Mouse (Mus musculus) G1E (cell line): ENCODE results near the gene Clba1. TPM values are rescaled to one million over a fixed set of nuclear protein-coding genes. Genes with fewer than 3 reads are reported as not detected.
"Not testable (repeated sequence)": the region's sequence is repeated elsewhere in the genome, so short reads cannot be mapped to it uniquely, and the experiment has no call there.

Experiments used
- ATAC-seq: 2 replicates; pipeline ENCODE4 v1.8.0; 2016; ENCODE audit warnings: mild to moderate bottlenecking; ENCODE audit not compliant: insufficient number of reproducible peaks, poor library complexity, low FRiP score, severe bottlenecking; ENCODE audit errors: extremely low read depth
- DNase-seq: peaks from one replicate; pipeline ENCODE4 v3.0.0; 2012; ENCODE audit warnings: low spot score
- H3K27me3 ChIP-seq: 2 replicates; pipeline ENCODE4 v1.6.1; 2012; ENCODE audit warnings: mild to moderate bottlenecking, low read length, inconsistent platforms; ENCODE audit not compliant: insufficient read depth
- H3K36me3 ChIP-seq: replicated peaks from 2 replicates; pipeline ENCODE3; 2012; ENCODE audit warnings: mild to moderate bottlenecking, inconsistent platforms
- H3K4me1 ChIP-seq: 2 replicates; pipeline ENCODE4 v1.6.1; 2012; ENCODE audit warnings: low read depth, low read length, inconsistent platforms, mixed read lengths; ENCODE audit not compliant: insufficient read depth
- H3K4me3 ChIP-seq: 2 replicates; pipeline ENCODE4 v1.5.1; 2012; ENCODE audit warnings: low read depth, mild to moderate bottlenecking, inconsistent platforms, low read length, moderate library complexity, mixed read lengths
- H3K9me3 ChIP-seq: replicated peaks from 2 replicates; pipeline ENCODE4 v1.6.1; 2012; ENCODE audit warnings: inconsistent platforms
- CTCF ChIP-seq: IDR thresholded peaks from 2 replicates; pipeline ENCODE4 v1.5.1; 2012; ENCODE audit warnings: low read depth, low read length, inconsistent platforms, mixed read lengths
- GATA1 ChIP-seq: IDR thresholded peaks from 2 replicates; pipeline ENCODE4 v1.6.1; 2012; ENCODE audit warnings: borderline replicate concordance, low read length, inconsistent platforms, mixed read lengths
- GATA2 ChIP-seq: IDR thresholded peaks from 2 replicates; pipeline ENCODE4 v1.6.1; 2012; ENCODE audit warnings: low read depth, low read length, inconsistent platforms, borderline replicate concordance
- POLR2AphosphoS5 ChIP-seq: IDR thresholded peaks from 2 replicates; pipeline ENCODE4 v1.6.1; 2012; ENCODE audit warnings: low read depth, low read length, inconsistent platforms; ENCODE audit not compliant: insufficient replicate concordance
- TAL1 ChIP-seq: conservative IDR thresholded peaks from 2 replicates; pipeline ENCODE4 v1.6.1; 2012; ENCODE audit warnings: low read depth, low read length, inconsistent platforms, mixed read lengths
- polyA plus RNA-seq: library from polyadenylated mRNA; stranded (reverse); fragments of >175 nt; gene quantifications from 2 replicates; pipeline ENCODE4 v1.2.3, GENCODE M21; 2012
- total RNA-seq, 2 experiments: library from RNA; stranded (forward) in 1 of 2; stranded (reverse) in 1 of 2; fragments of 200-1000 nt in 1 of 2; fragments of >200 nt in 1 of 2; fragmentation: Nextera tagmentation in 1 of 2; gene quantifications; 2 replicates each; pipeline ENCODE4 v1.2.3; 2014 to 2017

The Clba1 gene
- total and polyA plus RNA-seq, 3 experiments, result 0.83 to 5.3 (median 1.5) TPM

DNA sequence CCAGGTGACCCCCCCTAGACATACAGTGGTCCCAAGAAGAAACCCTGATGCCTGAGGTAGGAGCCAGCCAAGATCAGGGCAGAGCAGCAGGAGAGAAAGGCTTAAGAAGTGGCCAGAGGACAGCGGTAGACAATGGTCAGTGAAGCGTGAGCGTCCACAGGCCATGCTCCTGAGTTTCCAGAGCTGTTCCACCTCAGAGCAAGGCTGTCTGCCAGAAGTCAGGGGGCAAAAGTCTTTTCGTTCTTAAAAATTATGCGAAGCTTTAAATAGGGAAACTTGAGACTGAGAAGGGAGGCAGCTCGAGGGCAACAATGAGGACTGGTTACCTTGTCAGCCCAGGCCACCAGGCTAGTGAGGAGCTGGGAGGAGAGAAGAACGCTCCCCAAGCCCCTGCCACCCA, 4.6 kb downstream of the Clba1 start:
- Histone ChIP-seq H3K9me3 (no peaks in the 10 kb centered on the region), H3K4me3 (no peak overlapping the region), H3K27me3 (peaks cover 9% of the 10 kb centered on the region), H3K4me1 (peaks cover 32% of the 10 kb centered on the region), H3K36me3 (peaks cover 78% of the 10 kb centered on the region)
- DNase-seq, result no peak
- ATAC-seq, result no peak
- TF ChIP-seq POLR2AphosphoS5 (no peak), CTCF (no peak), GATA2 (no peak), GATA1 (no peak), TAL1 (no peak)

DNA sequence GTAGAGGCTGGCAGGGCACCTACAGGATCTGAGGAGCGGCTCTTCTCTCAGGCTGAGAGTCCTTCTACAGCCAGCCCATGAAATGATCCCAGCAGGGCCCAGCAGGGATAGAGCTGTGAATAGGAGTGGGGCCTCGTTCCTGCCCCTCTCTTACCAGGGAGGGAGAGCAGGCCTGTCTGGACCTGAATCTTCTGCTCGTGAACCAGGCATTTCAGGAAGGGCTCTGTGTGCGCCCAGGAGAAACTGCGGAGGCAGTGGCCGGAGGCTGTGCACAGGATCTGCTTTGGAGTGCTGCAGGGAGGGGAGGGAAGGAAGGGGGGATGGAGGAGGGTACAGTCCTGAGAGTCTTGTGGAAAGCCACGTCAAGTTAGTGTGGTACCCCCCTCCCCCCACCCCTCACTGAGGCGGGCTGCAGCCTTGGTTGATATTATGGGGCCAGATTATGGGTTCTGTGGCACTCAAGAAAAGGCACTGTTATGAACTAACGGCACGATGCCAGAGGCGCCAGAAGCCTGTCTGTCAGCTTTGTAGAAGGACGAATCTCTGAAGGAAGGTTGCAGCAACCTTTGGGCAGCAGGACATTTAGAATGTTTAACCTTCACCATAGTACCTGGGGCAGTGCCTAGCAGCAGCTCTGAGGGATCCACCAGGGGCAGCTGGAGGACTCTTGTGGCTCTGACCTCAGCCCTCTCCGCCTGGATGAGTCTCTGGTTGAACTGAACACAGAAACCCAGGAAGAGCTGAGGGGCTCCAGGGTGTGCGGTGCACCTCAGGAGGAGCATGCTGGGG, 6.1 kb downstream of the Clba1 start:
- Histone ChIP-seq H3K4me3 (no peak overlapping the region), H3K9me3 (no peaks in the 10 kb centered on the region), H3K27me3 (no peaks in the 10 kb centered on the region; the same call in 1 of the 2 replicates), H3K36me3 (peaks cover 93% of the 10 kb centered on the region), H3K4me1 (peaks cover 23% of the 10 kb centered on the region)
- DNase-seq (no peak), ATAC-seq (no peak)
- no peak for TF ChIP-seq POLR2AphosphoS5
- TF ChIP-seq GATA1, result no peak
- TF ChIP-seq CTCF, result no peak
- no peak for TF ChIP-seq TAL1
- no peak for TF ChIP-seq GATA2

DNA sequence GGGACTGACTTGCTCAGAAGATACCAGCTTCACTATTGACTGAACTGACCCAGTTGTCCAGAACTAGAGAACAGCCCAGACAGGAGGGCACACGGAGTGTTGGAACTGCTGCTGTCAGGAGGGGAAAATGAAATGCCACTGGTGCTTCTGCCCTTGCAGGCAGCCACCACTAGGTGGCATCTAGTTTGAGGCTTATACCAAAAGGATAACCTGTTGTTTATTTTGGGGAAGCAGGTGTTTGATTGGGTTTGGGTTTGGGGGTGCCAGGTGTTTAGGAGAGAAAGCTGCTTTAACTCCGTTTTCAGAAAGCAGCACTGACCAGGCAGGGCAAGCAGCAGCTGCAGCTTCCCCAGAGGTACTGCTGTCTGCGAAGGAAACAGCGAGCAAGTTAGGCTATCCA, 7.6 kb downstream of the Clba1 start:
- ATAC-seq (peak; percentile 46; the same call in 1 of the 2 replicates), DNase-seq (peak; percentile 72)
- H3K4me3 ChIP-seq, result no peak overlapping the region
- H3K4me1 ChIP-seq, result peaks cover 24% of the 10 kb centered on the region
- TF ChIP-seq CTCF, result peak; percentile 96
- TF ChIP-seq GATA1, result no peak
- H3K36me3 ChIP-seq, result peaks cover 99% of the 10 kb centered on the region
- H3K27me3 ChIP-seq, result no peaks in the 10 kb centered on the region
- no peaks in the 10 kb centered on the region for H3K9me3 ChIP-seq

DNA sequence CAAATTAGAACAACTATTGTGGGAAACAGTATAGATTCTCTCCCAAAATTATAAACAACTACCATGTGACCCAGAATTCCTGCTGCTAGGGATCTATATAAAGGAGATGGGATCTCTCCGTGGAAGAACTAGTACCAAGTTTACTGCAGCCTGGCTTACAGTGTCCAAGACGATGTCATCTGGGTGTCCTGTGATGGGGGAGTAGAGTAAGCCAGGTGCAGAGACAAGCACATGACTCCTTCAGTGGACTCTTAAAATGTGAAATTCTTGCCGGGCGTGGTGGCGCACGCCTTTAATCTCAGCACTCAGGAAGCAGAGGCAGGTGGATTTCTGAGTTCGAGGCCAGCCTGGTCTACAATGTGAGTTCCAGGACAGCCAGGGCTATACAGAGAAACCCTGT, 8.1 kb downstream of the Clba1 start:
- DNase-seq, H3K9me3 ChIP-seq, H3K27me3 ChIP-seq, H3K4me3 ChIP-seq, ATAC-seq: not testable (repeated sequence)
- H3K36me3 ChIP-seq, result peaks cover 99% of the 10 kb centered on the region
- peaks cover 30% of the 10 kb centered on the region for H3K4me1 ChIP-seq

DNA sequence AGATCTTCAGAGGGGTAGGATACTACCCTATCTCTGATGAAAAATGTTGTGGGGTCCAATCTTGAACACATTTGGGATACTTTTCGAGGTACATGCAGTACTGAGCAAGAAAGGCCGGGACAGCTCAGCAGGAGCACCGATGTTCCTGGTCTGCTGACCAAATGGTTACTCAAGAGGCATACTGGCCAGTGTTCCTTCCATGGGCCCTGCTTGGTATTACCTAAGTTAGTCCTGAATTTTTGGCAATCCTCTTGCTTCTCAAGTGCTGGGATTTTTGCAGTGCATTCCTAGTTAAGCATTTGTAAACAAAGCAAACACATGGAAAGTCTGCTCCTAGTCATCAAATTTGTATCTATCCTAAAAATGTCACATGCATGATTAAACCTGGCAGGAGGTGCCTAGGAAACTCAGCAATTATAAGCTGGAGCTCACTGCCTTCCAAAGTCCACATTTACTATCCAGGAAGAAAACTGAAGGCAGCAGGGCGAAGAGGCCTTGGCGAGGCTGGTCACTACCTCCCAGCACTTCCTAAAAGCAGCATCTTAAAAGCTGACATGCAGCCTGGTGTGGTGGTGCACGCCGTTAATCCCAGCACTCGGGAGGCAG, 10.4 kb downstream of the Clba1 start:
- no peak for DNase-seq
- TF ChIP-seq GATA1 (no peak), POLR2AphosphoS5 (no peak), GATA2 (no peak), CTCF (no peak), TAL1 (no peak)
- no peak overlapping the region for H3K4me3 ChIP-seq

DNA sequence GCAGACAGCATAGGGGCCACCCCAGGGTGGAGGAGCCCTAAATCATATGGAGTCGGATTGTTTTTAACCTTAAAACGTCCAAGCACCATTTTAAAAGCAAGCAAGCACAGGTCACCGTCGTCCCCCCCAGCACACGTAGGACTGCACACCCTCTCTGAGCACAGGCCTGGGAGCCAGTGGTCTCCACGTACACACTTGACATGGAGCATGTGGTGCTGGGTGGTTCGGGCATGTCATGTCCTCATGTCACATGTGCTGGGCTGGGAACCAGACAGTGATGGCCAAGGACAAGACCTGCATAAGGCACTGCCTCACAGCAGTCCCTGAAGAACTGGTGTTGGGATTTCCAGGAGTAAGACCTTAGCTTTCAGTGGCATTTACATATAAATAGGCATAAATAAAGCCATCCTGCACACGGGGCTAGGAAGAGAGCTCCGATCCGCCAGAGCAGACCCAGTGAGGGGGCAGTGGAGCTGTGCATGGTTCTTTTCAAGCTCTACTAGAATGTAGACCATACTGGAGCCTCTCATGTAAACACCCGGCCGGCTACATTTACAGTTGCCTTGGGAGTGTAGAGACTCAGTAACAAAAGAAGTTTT, 11.8 kb downstream of the Clba1 start:
- DNase-seq (no peak), ATAC-seq (no peak)
- Histone ChIP-seq H3K4me1 (peaks cover 62% of the 10 kb centered on the region), H3K4me3 (no peak overlapping the region; the same call in 1 of the 2 replicates), H3K27me3 (no peaks in the 10 kb centered on the region), H3K36me3 (peaks cover 97% of the 10 kb centered on the region), H3K9me3 (no peaks in the 10 kb centered on the region)
- TF ChIP-seq POLR2AphosphoS5, result 0 out of 2 replicates have a peak, but pooled peaks have one; percentile 58
- TF ChIP-seq GATA1, result no peak
- TF ChIP-seq TAL1, result no peak
- no peak for TF ChIP-seq GATA2
- TF ChIP-seq CTCF, result no peak

More for the DNA sequence above, 10.4 kb downstream of the Clba1 start:
- H3K9me3 ChIP-seq, result no peaks in the 10 kb centered on the region
- H3K27me3 ChIP-seq, result no peaks in the 10 kb centered on the region
- peaks cover 50% of the 10 kb centered on the region for H3K4me1 ChIP-seq
- peaks cover 98% of the 10 kb centered on the region for H3K36me3 ChIP-seq
- no peak for ATAC-seq
